Mouse (Mus musculus) bone marrow, adult 2 months (tissue): ENCODE measurements around the gene Fam241b.

ENCODE experiments used
- CTCF ChIP-seq: fragments of 200-500 bp; IDR thresholded peaks from 2 replicates; pipeline ENCODE4 v1.5.1; 2011; ENCODE audit warnings: low read length, control low read depth; ENCODE audit not compliant: control insufficient read depth, insufficient read depth
- POLR2A ChIP-seq: fragments of 200-500 bp; IDR thresholded peaks from 2 replicates; pipeline ENCODE4 v1.6.1; 2011; ENCODE audit warnings: low read depth, mild to moderate bottlenecking, control low read depth, low read length, borderline replicate concordance; ENCODE audit not compliant: control insufficient read depth

- no peak for TF ChIP-seq CTCF
- TF ChIP-seq POLR2A = no peak
Observed at GRCm38 (mm10) chr10:62111207-62111576, 32.5 kb downstream of the Fam241b start.
